Mouse (Mus musculus): ENCODE data around the gene Vgll4.

The Vgll4 gene

GRCm38 (mm10) chr6:114866619-114867018 lies 103.2 kb downstream of the Vgll4 start:
- DNase-seq = peak in 1 of 2 experiments; percentile 54

- no peak for DNase-seq
Measured at GRCm38 (mm10) chr6:114866078-114866477, 103.7 kb downstream of the Vgll4 start.

- no peak for DNase-seq
Measured at GRCm38 (mm10) chr6:114864421-114864820, 105.4 kb downstream of the Vgll4 start.

- DNase-seq = no peak
Measured at GRCm38 (mm10) chr6:114863501-114863900, 106.3 kb downstream of the Vgll4 start.

GRCm38 (mm10) chr6:114862046-114862445 lies 107.7 kb downstream of the Vgll4 start:
- DNase-seq = no peak

GRCm38 (mm10) chr6:114861591-114861990 lies 108.2 kb downstream of the Vgll4 start:
- no peak for DNase-seq

- DNase-seq = peak in 1 of 2 experiments; percentile 62
Measured at GRCm38 (mm10) chr6:114860677-114861568, 108.9 kb downstream of the Vgll4 start.

GRCm38 (mm10) chr6:114858722-114859053 lies 111.1 kb downstream of the Vgll4 start:
- DNase-seq = no peak

GRCm38 (mm10) chr6:114857996-114858721 lies 111.6 kb downstream of the Vgll4 start:
- DNase-seq = peak in 1 of 2 experiments; percentile 40

- no peak for DNase-seq
Measured at GRCm38 (mm10) chr6:114856501-114856900, 113.3 kb downstream of the Vgll4 start.

GRCm38 (mm10) chr6:114855644-114856043 lies 114.2 kb downstream of the Vgll4 start:
- no peak for DNase-seq

GRCm38 (mm10) chr6:114854368-114854767 lies 115.4 kb downstream of the Vgll4 start:
- peak in 1 of 2 experiments; percentile 39 for DNase-seq

- DNase-seq = no peak
Measured at GRCm38 (mm10) chr6:114852739-114853138, 117.1 kb downstream of the Vgll4 start.

GRCm38 (mm10) chr6:114851688-114852087 lies 118.1 kb downstream of the Vgll4 start:
- no peak for DNase-seq

GRCm38 (mm10) chr6:114849787-114850186 lies 120.0 kb downstream of the Vgll4 start:
- DNase-seq = no peak

GRCm38 (mm10) chr6:114848761-114849160 lies 121.0 kb downstream of the Vgll4 start:
- no peak for DNase-seq

GRCm38 (mm10) chr6:114847582-114848174 lies 122.1 kb downstream of the Vgll4 start:
- no peak for DNase-seq

GRCm38 (mm10) chr6:114846153-114846772 lies 123.5 kb downstream of the Vgll4 start:
- no peak for DNase-seq

GRCm38 (mm10) chr6:114842863-114843262 lies 126.9 kb downstream of the Vgll4 start:
- no peak for DNase-seq

GRCm38 (mm10) chr6:114842131-114842530 lies 127.7 kb downstream of the Vgll4 start:
- DNase-seq = no peak

- no peak for DNase-seq
Measured at GRCm38 (mm10) chr6:114840012-114840411, 129.8 kb downstream of the Vgll4 start.

- peak in 1 of 2 experiments; percentile 74 for DNase-seq
Measured at GRCm38 (mm10) chr6:114838872-114839271, 130.9 kb downstream of the Vgll4 start.

GRCm38 (mm10) chr6:114836433-114836832 lies 133.4 kb downstream of the Vgll4 start:
- DNase-seq = no peak

Measured in lung, postnatal 4 days (tissue).